Mouse (Mus musculus): ENCODE measurements around the gene Wasf1.

Wasf1 gene

DNA sequence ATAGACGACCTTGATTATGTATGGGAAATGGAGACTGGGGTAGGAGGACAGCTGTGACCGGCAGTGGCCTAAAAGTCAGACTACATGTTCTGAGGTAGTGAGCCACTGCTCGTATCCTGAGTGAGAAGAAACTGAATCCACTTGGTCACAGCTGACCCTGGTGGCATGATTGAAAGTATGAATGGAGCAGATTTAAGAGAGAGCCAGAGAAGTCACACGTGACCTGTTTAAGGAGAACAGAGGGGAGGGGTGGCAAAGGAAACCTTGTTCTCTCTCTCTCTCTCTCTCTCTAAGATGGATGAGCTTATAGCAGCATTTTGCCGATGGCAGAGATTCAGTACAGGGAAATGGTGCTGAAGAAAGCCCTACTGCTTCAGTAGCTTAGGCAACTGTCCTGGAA, 13.4 kb downstream of the Wasf1 start:
- no peak for DNase-seq

GRCm38 (mm10) chr10:40901786-40902185, 18.5 kb downstream of the Wasf1 start:
- no peak for DNase-seq

GRCm38 (mm10) chr10:40906131-40906530, 22.9 kb downstream of the Wasf1 start:
- no peak for DNase-seq

GRCm38 (mm10) chr10:40906802-40907201, 23.5 kb downstream of the Wasf1 start:
- no peak for DNase-seq

DNA sequence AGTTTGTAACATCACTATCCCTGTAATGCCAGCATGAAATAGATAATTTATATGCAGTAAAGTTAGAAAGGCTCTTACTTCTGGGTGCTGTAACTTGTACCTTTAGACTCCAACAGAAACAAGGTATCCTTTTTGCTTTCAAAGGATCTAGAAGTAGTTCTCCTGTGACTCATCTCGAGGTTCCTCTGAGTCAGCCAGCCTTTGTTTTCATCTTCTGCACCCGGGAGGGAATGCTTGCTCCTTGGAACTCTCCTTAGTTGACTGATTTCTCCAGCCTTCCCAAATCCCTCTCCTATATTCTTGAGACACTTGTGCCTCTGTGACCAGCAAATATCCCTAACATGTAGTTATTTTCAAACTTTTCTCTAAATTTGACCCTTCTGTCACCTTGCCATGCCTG, 25.3 kb downstream of the Wasf1 start:
- no peak for DNase-seq

- no peak for DNase-seq
Observed at GRCm38 (mm10) chr10:40910811-40911210, 27.5 kb downstream of the Wasf1 start.

DNA sequence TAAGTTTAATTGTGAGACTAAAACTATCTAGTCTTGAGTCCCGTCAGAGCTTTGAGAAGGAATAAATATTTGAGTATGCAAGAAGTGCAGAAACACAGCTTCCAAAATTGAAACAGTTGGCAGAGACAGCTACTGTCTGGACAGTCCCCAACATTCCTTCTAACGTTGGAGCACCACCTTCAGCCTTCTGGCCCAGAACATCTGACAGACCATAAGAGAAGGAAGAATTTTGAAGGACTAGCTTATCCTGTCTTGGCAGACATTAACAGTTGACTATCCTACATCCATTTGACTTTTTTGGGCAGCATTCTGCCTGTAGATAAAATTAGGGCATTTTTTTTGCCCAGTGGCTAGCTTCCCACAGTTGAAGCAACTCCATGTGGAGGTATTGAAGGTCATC, 32.0 kb downstream of the Wasf1 start:
- DNase-seq: no peak

DNA sequence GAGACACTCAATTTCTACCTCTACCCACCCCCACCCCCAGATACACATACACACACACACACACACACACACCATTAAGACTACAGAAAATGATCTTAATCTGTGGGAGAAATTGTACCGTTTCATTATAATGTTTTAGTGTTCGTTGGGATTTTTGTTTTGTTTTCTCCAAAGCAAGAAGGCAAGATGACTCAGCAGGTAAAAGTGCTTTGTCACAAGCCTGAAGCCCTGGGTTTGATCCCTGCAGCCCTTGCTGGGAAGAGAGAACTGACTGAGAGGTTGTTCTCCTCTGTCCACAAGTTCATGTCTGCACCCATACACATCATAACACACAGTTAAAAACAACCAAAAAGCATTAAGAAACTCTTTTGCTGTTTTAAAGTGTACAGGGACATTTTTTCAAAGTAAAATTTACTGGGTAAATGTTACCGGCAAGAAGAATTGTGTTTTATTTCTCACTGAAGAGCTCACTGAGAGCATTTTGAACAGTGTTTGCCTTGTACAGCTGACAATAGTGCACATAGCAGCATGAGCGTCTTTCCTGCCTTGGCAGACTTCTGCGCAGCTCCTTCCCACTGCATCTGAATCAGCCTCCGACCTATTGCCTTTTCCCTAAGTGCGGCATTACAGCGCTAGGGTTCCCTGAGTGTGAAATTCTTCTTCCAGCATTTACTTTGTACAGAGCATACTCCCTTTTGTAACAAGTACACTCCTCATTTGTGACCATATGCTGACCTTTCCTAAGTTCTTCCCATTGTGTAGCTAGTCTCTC, 35.6 kb downstream of the Wasf1 start:
- DNase-seq: no peak

DNA sequence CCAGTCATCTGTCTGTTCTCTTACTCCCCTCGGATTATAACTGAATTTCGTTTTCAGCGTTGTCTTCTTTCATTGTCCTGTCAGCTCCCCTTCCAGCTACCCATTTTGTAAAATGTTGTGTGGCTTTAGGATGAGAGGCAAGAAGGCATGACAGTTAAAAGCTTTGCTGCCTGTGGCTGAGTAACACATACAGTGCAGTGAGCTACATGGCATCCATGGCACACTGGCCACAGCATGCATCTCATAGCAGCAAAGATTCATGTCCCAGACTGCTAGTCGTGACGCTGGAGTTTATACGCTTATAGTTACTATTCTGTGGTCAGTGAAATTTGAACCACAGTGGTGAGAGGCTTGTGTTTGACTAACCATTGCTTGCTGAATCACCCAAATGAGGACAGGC, 36.2 kb downstream of the Wasf1 start:
- no peak for DNase-seq

DNA sequence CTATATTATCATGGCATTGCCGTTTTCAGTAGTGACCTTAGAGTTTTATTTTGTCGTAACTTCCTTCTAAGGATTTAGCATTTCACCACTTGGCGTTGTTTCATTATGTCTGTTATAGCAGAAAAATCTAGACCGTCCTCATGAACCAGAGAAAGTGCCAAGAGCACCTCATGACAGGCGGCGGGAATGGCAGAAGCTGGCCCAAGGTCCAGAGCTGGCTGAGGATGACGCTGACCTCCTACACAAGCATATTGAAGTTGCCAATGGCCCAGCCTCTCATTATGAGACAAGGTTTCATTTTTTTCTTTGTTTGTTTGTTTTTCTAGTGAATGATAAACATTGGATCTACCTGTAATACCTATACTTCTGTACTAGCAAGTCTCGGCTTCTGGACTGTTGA, 49.7 kb downstream of the Wasf1 start:
- DNase-seq: no peak

DNA sequence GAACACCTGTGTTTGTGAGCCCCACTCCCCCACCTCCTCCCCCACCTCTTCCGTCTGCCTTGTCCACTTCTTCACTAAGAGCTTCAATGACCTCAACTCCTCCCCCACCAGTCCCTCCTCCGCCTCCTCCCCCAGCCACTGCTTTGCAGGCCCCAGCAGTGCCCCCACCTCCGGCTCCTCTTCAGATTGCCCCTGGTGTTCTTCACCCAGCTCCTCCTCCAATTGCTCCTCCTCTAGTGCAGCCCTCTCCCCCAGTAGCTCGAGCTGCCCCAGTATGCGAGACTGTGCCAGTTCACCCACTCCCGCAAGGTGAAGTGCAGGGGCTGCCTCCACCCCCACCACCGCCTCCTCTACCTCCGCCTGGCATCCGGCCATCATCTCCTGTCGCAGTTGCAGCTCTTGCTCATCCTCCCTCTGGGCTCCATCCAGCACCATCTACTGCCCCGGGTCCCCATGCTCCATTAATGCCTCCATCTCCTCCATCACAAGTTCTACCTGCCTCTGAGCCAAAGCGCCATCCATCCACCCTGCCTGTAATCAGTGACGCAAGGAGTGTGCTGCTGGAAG, 53.0 kb downstream of the Wasf1 start:
- no peak for DNase-seq

- DNase-seq: no peak
Observed at GRCm38 (mm10) chr10:40937569-40937968, 54.3 kb downstream of the Wasf1 start.

DNA sequence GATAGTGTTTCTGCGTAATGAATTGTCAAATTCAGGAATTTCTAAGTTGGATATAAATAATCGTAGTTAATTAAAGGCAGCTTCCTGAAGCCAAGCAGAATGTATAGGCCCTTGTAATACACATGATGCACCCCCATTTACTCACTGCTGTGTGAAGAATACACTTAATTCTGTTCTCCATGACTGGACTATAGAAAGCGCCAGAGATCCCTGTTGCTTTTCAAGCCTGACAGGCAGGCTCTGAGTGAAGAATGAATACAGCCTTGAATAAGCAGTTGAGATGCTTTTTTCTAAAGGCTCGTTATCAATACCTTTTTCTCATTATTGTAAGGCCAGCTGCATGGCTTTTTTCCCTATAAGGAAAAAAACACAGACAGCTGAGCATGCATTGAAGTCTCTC, 59.4 kb downstream of the Wasf1 start:
- no peak for DNase-seq

DNA sequence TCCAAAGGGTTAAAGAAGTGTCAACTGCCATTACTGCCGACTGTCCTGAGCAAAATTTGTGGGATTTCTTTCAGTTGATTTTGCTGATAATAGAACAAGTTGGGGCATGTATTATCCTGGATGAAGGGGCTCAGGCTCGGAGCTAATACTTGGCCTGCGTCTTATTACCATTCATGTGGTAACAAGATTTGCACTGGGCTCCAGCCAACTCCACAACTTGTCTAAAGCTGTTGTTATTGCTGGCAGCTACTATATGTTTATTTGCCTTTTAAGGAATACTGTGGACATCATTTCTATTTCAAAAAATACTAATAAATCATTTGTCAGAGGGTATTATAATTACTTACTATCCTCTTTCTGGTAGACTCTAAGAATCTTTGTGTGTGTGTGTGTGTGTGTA, 66.9 kb downstream of the Wasf1 start:
- no peak for DNase-seq

GRCm38 (mm10) chr10:40956206-40956605, 72.9 kb downstream of the Wasf1 start:
- DNase-seq: no peak

GRCm38 (mm10) chr10:40961365-40961764, 78.1 kb downstream of the Wasf1 start:
- peak; percentile 16 for DNase-seq

GRCm38 (mm10) chr10:40962008-40962407, 78.7 kb downstream of the Wasf1 start:
- no peak for DNase-seq

DNA sequence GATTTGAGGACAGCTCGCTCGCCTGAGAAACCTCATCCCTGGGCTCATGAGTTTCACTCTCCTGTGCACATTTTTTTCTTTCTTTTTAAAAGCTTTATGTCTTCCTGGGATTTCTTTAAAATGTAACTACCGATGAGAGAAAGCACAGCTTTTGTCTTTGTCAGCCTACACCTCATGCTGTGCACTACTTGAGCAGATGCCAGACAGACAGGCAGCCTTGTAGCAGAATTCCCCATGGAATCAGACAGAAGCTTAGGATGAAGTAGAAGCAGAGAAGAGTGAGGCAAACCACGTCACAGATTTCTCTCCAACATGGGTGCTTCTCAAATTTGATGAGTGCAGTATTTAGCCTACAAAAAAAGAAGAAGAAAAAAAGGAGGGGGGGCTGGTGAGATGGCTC, 81.3 kb downstream of the Wasf1 start:
- no peak for DNase-seq

DNA sequence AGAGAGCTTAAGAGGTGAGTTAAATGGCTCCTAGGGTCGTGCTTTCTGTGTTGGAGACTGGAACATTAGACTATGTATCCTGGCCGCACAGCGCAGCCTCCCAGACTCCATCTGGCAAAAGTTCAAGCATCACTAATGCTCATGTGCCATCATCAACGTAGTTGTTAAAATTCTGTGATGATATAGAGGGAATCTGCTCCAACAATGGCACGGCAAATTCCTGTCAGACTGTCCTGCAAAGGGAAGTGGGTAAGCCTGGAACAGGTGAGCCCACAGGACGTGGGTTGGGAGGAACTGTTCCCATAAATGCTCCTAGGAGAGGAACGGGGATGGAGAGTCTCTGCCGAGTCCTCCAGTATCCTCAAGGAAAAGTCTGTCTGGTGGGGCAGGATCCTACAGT, 85.3 kb downstream of the Wasf1 start:
- no peak for DNase-seq

- peak; percentile 8 for DNase-seq
Observed at GRCm38 (mm10) chr10:40969372-40970033, 86.2 kb downstream of the Wasf1 start.

GRCm38 (mm10) chr10:40970601-40971245, 87.4 kb downstream of the Wasf1 start:
- no peak for DNase-seq

- no peak for DNase-seq
Observed at GRCm38 (mm10) chr10:40971256-40971655, 88.0 kb downstream of the Wasf1 start.

DNA sequence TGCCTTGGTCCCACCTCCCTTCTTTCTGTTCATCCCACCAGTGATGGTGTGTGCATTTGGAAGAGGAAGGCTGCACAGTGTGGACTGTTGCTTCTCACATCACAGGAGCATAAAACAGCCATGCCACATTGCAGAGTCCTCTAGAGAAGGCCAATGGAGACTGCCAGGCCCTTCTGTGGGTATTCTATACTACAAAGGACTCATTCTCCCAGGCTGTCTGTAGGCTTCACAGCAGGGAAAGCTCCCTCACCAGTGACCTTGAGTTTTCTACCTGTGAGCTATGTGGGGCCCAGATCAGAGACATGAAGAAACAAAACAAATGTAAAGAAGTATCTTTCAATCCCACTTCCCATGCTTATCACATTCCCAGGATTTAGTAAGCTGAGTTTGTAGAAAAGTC, 100.5 kb downstream of the Wasf1 start:
- no peak for DNase-seq

GRCm38 (mm10) chr10:40984600-40984999, 101.3 kb downstream of the Wasf1 start:
- no peak for DNase-seq

All from liver (tissue).